Mouse (Mus musculus) R1 (cell line): ENCODE measurements around the gene Elane.

Source experiments
- DNase-seq: peaks from one replicate; pipeline ENCODE4 v3.0.0-alpha.2; 2018; ENCODE audit warnings: low read depth, low spot score

The Elane gene

DNA sequence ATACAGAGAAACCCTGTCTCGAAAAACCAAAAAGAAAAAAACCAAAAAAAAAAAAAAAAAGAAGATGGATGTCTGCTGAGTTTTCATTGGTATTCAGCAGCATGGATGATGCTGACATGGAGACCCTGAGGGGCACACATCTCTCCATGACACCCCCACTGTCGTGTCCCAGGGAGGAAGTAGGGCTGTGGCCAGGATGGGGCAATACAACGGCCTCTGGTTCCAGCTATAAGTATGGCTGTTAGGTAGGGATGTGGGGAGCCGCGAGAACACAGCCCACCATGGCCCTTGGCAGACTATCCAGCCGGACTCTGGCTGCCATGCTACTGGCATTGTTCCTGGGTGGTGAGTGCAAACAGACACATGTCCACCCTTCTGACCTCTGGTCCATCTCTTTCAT is at the start of gene Elane:
TSS of gene Elane (plus strand) at position 194 of the 400 bp plus-strand sequence.
- no peak for DNase-seq

DNA sequence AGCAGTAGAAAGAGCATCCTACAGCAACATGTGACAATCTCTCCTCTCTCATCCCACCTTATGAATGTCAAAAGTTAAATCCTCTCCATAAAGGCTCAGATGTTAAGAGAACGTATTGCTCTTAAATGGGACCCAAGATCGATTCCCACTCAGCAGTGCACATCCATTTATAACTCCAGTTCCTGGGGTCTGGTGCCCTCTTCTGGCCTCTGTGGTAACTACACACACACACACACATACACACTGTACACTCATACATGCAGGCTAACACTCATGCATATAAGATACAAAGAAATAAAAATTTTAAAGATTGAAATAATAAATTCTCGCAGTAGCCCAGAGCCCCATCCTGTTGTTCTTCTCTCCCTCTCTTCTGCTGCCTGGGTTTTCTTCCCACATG is 49.1 kb upstream of the Elane start:
- peak; percentile 74 for DNase-seq

DNA sequence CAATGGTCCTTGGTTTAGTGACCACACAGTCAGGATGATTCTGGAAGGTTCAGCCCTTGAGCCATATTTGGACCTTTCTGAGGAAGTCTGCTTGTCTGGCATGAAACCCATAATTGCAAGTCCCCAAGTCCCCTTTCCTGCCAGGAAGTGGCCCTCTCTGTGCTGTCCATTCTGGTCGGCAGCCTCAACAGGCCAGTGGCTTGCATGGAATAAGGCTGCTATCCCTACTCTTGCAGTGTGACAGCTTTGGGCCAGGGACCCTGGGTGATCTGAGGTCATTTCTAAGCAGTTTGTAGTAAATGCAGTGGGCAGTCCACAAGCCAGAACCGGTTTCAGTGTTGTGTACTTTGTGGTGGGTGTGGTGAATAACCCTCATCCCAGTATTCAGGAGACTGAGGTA is 47.9 kb upstream of the Elane start:
- DNase-seq, result no peak

DNA sequence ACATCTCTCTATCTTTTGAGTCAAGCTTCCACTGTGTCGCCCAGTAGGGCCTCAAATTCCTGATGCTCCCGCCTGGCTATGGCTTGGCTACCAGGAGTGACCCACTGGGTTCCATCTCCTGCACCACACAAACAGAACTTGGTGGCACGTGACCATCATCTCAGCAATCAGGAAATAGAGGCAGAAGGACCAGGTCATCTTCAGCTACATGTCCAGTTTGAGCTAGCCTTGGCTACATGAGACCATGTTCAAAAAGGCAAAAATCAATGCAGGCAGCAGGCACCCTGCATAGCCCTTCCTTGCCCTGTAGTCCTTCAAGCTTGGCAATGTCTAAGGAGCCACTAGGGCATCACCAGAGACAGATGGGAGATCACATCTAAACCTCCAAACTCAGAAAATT is 46.0 kb upstream of the Elane start:
- no peak for DNase-seq

DNA sequence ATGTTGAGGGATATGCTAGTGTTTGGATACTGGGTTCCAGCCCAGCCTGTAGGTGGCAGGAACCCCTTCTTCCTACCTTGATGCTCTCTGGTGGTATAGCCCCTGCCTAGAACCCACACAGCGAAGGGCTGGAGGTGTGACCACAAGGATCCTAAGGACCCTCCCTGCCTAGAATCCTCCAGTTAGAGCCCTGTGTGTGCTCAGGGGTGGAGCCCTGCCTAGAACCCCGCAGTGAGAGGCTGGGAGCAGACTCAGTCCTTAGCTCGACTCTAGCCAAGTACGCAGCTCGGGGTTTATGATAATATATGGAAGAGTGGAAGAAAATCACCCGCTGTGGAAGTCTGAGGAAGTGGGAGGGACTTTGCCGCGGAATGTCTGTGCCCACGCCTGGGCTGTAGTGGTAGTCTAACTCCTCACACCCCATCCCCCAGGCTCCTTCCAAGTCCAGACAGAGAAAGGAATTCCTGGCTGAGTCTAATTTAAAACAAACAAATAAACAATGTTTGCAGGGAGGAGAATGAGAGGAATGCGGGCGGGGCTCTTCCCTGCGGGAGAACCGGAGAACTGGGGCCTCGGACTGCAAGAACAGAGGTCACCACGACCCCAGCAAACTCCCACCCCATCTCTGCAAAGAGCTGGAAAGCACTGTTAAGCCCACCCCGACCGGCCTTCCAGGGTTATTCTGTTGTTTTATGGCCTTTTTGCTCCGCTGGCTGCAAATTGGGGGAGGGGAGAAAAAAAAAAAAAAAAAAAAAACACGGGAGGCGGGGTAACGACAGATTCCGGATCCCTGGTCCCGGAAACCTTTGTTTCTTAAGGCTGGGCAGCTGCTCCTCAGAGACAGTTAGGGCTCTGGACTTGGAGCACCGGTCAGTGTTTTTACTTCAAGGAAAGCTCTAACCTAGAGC is 45.1 kb upstream of the Elane start:
- peak; percentile 100 for DNase-seq

DNA sequence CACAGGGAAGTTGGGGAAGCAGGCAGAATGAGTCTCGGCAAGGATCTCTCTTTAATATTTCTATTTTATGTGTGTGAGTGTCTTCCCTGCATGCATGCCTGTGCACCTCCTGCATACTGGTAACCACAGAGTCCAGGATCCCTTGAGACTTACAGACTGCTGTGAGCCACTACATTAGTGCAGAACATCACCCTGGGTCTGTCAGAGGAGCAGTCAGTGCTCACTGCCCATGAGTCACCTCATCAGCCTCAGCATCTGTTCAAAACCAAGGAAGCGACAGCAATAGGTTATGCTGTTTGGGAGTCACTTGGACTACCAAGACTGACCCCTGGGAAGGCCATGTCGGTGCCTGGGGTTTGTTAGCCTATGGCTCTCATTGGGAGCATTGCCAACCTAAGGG is 43.7 kb upstream of the Elane start:
- DNase-seq, result no peak

DNA sequence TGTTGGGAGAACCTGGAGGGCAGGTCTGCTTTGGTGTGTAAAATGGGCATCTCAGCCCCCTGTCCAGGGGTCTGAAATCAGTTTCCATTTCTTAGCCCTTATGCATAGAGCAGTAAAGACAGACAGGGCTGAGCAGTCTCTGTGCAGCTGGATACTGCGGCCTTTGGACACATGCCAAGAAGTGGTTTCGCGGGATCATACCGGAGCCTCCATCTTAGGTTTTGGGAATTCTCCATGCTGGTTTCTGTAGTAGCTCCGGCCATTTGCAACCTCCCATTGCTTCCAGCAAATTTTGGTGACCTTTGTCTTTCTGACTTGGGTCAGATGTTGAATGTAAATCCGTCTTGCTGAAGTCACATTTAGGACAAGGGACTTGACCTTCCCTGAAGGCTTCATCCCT is 42.6 kb upstream of the Elane start:
- peak; percentile 57 for DNase-seq

DNA sequence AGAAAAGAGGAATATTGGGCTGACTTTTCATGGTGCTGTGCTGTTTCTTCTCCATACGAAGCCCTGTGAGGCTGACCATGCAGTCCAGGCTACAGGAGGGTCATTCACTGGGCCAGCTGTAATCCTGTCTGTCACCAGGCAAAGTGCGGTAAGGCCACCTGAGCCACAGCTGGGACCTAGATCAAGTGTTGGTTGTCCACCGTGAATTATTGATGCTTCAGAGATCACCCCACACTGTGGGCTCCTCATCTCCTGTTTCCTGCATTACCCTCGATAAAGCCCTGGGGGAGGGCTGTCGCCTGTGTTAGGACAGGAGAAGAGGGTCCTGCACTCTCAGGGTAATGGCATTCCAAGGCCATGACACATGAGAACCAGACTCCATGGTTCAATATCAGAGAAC is 39.5 kb upstream of the Elane start:
- no peak for DNase-seq

DNA sequence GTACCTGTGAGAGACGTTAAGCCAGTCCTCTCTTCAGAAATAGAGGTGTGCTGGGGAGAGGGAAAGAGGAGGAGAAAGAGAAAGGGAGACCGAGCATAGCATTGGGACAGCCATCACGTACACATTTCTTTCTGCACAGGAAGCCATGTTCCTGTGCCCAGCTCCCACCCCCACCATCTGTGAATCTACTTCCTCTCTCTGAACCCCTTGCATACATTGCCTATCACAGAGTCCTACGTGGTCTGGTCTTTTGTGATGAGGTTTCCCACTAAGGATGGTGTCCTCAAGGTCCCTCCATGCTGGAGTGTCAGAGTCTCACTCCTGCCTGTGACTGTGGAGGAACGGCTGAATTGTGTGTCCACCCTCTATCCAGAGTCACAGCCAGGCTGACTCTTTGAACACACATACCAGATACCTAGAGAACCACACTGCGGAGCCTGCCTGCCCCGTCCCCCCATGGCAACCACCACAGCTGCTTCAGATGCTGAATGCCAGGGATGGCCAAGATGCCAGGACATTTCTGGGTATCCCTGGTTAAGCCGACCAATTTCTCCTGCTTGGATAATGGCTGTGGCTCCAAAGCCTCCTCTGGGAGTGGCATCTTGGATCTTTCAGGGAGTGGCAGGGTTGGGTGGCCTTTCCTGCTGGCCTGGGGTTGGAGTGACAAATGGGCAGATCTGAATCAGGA is 36.0 kb upstream of the Elane start:
- no peak for DNase-seq

DNA sequence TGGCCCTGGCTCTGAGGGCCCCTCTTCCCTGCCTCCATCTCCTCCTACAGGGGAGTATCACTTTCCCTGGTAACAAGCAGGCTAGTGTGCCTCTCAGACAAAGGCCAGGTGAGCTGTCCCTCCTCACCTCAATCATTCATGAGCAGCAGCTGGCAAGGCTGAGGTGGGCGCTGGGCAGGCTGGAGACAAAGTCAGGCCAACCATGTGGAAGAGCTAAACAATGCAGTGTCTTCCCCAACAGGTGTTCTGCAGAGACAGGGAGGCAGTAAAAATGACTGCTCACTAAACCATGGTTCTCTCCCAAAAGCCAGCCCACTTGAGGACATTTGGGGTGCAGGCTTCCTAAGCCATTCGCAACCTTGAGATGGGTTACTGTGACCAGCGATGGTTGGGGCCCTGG is 34.4 kb upstream of the Elane start:
- DNase-seq, result no peak

DNA sequence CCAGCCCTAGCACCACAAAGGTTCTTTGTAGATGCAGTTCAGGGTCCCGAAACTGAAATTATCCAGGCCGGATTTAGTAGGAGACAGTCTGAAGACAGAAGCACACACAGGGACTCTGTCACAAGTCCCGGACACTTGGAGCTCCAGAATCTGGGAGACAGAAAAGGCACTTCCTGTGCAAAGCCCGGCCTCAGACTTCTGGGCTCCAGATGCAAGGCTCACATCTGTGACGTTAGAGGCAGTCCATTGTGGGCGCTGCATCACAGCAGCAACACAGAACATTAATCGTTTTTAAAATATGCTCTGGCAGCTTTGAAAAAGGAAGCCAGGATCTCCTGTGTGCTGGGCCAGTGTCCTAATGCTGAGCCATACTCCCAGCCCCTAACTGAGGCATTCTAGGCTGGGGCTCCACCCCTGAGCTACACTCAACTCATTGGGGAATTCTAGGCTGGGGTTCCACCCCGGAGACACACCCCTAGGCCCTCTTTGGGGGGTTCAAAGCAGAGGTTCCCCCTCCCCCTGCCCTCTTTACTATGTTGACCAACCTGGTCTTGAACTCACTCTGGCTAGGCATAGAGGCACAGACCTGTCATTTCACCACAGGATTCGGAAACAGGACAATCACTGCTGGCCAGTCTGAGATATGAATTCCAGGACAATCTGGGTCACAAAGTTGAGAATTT is 33.8 kb upstream of the Elane start:
- DNase-seq, result peak; percentile 56

DNA sequence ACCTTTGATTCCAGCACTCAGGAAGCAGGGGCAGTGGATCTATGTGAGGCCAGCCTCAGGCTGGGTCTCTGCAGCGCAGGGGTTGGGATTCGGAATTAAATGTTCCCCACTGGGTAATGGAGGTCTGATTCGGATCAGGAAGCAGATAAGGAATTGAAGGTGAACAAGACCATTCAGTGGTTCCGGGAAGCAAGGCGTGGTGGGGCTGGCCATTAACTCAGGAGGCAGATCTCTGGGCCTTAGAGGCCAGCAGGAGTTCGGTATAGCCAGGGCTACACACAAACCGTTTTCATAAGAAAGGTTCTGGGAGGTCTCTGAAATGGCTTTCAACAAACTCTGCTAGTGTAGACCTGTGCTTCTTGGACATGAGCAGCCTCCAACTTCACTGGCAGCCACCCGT is 33.2 kb upstream of the Elane start:
- peak; percentile 50 for DNase-seq

DNA sequence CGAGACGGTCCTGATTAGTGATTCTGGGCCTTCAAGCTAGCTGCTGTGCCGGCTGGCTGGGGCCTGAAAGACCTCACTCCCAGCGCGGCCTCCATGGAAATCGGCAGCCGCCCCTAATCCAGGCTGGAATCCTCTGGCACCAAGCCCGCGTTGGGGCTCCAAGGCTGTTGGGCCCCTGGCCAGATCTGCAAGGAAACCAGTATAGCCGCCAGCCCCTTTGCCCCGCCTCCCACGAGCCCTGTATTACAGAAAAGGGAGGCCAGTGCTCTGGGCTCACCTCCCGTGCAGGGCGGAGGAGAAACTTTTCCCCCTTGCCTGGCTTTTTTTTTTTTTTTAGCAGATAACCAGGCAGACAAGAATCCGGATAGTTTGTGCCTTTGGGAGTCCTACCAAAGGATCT is 32.7 kb upstream of the Elane start:
- DNase-seq, result peak; percentile 93

DNA sequence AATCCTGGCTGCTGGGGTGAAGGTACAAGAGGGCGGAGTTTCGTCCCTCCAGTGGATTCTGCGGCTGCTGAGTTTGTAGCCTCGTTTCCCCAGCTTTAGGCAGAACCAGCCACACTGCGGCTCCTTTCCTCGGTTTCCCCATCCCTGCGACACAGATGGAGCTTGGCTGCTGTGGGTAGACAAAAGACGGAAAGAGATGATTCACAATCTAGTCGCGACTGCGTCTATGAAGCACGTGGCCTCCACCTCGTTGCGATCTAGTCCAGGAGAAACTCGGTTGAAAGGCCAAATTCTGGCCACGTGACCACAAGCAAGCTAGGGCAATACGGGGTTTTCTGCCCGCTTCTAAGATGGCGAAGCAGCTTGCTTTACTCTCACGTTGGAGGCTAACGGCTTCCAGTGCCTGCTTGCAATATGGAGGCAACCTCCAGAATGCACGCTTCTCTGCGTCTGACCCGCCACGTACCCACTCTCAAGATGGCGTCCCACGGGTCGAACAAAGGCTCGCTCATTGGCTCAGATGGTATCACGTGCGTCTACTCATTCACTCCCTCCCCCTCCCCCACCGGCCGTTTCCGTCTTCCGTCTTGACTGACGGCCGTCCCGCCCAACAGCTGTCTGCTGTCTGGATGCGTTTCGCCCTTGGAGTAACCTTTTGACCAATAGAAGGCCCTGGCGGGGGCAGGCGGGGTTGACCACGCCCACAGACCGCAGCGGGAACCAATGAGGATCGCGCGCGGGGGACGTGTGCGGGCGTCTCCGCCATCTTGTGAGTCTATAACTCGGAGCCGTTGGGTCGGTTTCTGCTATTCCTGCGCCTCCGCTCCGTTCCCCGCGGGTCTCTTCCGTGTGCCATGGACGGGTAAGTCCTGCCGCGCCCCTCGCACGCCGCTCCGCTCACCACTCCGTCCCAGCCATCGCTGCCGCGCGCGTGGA is 31.9 kb upstream of the Elane start, which contains the start of gene Ptbp1:
TSS of gene Ptbp1 (plus strand) at position 568 of the 936 bp plus-strand sequence.
- peak; percentile 100 for DNase-seq

DNA sequence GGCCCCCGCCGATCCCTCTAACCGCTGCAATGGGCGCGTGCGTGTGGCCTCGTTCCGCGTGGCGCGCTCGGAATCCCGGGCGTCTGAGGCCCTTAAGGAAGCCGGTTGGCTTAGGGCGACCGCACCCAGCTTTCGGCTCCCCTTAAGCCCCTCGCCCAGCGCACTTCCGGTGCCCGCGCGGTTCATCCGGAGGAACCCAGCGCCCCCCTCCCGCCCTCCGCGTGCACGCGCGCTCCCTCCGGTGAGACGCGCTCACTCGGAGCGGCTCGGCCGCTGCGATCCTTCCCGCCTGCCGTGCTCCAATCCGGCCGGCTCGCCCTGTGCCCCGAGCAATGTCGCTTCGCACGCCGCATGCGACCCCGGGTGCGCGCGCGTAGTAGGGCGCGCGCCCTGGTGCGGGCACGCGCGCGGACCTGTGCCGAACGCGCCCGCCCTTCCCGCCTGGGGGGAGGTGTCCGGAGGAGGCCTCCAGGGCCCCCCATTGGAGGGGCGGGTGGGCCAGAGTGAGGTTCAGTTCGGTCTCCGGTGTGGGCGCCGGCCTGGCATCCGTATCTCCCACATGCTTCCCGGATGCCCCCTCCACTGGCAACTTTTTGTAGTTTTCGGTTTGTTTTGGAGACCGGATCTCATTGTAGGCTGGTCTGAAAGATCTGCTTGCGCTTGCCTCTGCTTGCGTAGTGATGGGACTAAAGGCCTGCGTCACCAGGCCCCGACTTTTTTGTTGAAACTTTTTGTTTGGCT is 31.1 kb upstream of the Elane start:
- DNase-seq, result peak; percentile 89

DNA sequence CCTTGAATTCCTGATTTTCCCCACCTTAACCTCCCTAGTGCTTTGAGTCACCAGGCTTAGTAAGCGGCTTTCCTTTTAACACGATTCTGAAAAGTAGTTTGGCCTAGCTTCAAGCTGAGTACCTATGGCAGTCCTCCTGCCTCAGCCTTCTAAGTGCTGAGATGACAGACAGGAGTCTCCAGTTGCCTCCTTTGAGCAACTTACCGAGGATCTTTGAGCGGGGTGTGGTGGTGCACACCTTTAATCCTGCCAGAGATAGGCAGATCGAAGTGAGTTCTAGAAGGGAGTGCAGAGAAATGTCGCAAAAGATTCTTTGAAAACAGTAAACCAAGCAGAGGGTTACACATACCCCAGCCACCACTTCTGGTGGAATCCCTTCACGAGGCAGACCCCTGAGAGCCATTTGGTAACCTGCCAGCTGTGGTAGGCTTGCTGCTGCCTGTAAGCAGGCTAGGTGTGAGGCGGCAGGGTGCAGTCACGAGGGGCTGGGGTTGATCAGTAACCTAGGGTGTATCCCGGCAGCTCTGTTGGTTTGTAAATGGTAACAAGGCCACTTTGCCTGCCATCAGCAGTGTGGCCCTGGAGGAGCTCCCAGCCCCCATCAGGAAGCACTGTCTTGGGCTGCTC is 30.4 kb upstream of the Elane start:
- peak; percentile 54 for DNase-seq

DNA sequence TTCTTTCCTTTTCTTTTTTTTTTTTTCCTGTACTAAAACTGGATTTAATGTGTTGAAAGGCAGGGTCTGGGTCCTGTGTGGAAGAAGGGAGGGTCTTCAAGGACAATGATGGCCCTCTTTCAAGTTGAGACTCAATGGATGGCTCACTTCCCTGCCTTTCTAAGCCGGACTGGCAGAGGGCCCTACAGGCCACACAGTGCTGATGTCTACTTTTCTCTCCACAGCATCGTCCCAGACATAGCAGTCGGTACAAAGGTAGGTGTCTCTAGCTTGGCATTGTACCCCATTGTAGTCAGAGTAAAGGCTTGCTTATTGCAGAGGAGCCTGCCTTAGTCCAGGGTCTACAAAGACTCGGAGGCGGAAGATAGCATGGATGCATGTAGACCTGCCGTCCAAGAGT is 29.8 kb upstream of the Elane start:
- no peak for DNase-seq

DNA sequence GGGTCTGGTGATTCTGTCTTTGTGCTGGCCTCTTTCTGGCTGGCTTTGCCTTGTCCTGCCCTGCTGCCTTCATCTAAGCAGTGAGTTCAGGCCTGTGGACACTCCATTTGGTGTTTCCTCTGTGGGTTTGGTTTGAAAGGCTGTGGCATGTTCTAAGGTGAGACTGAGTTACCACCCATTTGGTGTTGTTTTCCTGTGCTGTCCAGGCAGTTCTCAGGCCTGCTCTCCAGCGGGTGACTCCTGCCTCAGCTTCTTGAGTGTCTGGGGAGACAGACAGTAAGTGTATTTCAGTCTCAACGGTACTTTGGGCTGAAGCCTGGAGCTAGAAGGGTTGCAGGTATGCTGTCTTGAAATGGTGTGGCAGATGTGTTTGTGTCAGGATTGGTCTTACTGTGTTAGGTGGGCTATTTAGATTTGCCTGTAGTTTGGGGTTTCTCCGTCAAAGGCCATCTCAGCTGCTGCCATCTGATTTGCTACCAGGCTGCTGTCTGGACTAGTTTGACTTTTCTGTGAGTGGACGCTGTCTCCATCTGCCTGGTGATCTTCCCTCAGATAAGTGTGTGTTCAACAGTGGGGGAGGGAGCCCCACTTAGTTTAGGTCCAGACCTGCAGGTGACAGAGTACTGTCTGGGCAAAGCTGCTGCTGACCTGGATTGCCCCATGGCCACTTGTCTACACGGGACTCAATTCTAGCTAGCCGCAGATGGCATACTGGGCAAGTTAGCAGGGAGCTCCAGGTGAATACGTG is 29.2 kb upstream of the Elane start:
- no peak for DNase-seq

DNA sequence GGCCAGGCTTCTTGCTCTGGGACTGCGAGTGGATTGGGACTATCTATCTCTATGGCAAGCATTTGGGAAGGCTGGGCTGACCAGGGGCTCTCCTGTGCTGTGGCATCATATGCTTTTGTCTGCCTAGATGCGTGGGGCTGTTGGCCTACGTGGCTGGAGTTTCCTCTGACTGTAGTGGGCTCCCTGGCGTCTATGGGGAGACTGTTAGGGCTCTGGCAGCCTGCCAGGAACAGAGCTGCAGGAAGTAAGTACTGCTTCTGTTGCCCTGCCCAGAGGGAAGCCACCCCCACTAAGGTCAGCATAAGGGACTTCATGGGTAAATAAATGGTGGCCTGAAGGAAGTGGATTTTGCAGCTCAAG is 28.6 kb upstream of the Elane start:
- no peak for DNase-seq
